Mouse (Mus musculus) CH12.LX (cell line): ENCODE measurements around the gene Spag8. TPM values are rescaled to one million over a fixed set of nuclear protein-coding genes. Genes with fewer than 3 reads are reported as not detected.

Experiments used
- DNase-seq: peaks from one replicate; pipeline ENCODE4 v3.0.0-alpha.2; 2013; ENCODE audit errors: extremely low read depth
- H3K27ac ChIP-seq: 2 replicates; pipeline ENCODE4 v1.5.1; 2012; ENCODE audit warnings: low read depth, mild to moderate bottlenecking, control low read depth, moderate library complexity; ENCODE audit not compliant: insufficient read depth
- H3K27me3 ChIP-seq: replicated peaks from 2 replicates; pipeline ENCODE3; 2012; ENCODE audit warnings: inconsistent platforms
- H3K36me3 ChIP-seq, 2 experiments: replicated peaks in 1 of 2; 2 replicates each; pipeline versions ENCODE3 to v1.6.1; 2012; ENCODE audit warnings: inconsistent platforms in 1 of 2, low read length in 1 of 2, mild to moderate bottlenecking in 1 of 2, mixed read lengths in 1 of 2, moderate library complexity in 1 of 2; ENCODE audit not compliant: control insufficient read depth in 1 of 2, insufficient read depth in 1 of 2
- H3K4me1 ChIP-seq, 2 experiments: 2 replicates each; pipeline ENCODE4 v1.6.1; 2012; ENCODE audit warnings: inconsistent platforms in 1 of 2, moderate library complexity in 1 of 2; ENCODE audit not compliant: insufficient read depth in 2 of 2, control insufficient read depth in 1 of 2
- H3K4me2 ChIP-seq: 2 replicates; pipeline ENCODE4 v1.6.1; 2012; ENCODE audit warnings: low read depth, mild to moderate bottlenecking, control low read depth; ENCODE audit not compliant: poor library complexity, insufficient read depth, severe bottlenecking
- H3K4me3 ChIP-seq, 3 experiments: fragments of 150-350 bp in 1 of 3; sonication (generic) in 1 of 3; replicated peaks in 1 of 3; 2 replicates each; pipeline versions ENCODE3 to v1.5.1; 2011 to 2012; ENCODE audit warnings: low read depth in 2 of 3, low read length in 2 of 3, mild to moderate bottlenecking in 2 of 3, moderate library complexity in 2 of 3, control low read depth in 1 of 3, improper control_type of control experiment in 1 of 3, inconsistent platforms in 1 of 3, mixed read lengths in 1 of 3; ENCODE audit not compliant: poor library complexity in 1 of 3
- H3K79me2 ChIP-seq: replicated peaks from 2 replicates; pipeline ENCODE4 v1.6.1; 2012; ENCODE audit warnings: mild to moderate bottlenecking, moderate library complexity; ENCODE audit not compliant: control insufficient read depth, poor library complexity, insufficient read depth, severe bottlenecking; ENCODE audit errors: extremely low read depth
- H3K9ac ChIP-seq: 2 replicates; pipeline ENCODE4 v1.6.1; 2012; ENCODE audit warnings: low read depth, mild to moderate bottlenecking, control low read depth, moderate library complexity; ENCODE audit not compliant: insufficient read depth
- H3K9me3 ChIP-seq: replicated peaks from 2 replicates; pipeline ENCODE3; 2012; ENCODE audit warnings: low read length, inconsistent platforms, mixed read lengths
- BHLHE40 ChIP-seq: IDR thresholded peaks from 2 replicates; pipeline ENCODE4 v1.6.1; 2011; ENCODE audit warnings: mild to moderate bottlenecking, low read depth, low read length, improper control_type of control experiment
- E2F4 ChIP-seq: IDR thresholded peaks from 2 replicates; pipeline ENCODE4 v1.6.1; 2011; ENCODE audit warnings: low read depth, low read length, improper control_type of control experiment; ENCODE audit not compliant: insufficient replicate concordance
- EP300 ChIP-seq: IDR thresholded peaks from 2 replicates; pipeline ENCODE4 v1.6.1; 2011; ENCODE audit warnings: low read length, improper control_type of control experiment
- ETS1 ChIP-seq: conservative IDR thresholded peaks from 2 replicates; pipeline ENCODE4 v1.6.1; 2012; ENCODE audit warnings: low read depth, mild to moderate bottlenecking, inconsistent platforms, low read length, improper control_type of control experiment, moderate library complexity
- GABPA ChIP-seq: IDR thresholded peaks from 2 replicates; pipeline ENCODE4 v1.6.1; 2012; ENCODE audit warnings: low read depth, low read length, improper control_type of control experiment, inconsistent platforms; ENCODE audit not compliant: insufficient replicate concordance
- HCFC1 ChIP-seq: IDR thresholded peaks from 2 replicates; pipeline ENCODE4 v1.6.1; 2012; ENCODE audit warnings: low read depth, mild to moderate bottlenecking, inconsistent platforms, low read length, improper control_type of control experiment
- IRF4 ChIP-seq: IDR thresholded peaks from 2 replicates; pipeline ENCODE4 v1.6.1; 2014; ENCODE audit warnings: low read depth, mild to moderate bottlenecking, inconsistent platforms, low read length, improper control_type of control experiment
- JUN ChIP-seq: IDR thresholded peaks from 2 replicates; pipeline ENCODE4 v1.6.1; 2011; ENCODE audit warnings: low read depth, mild to moderate bottlenecking, low read length, improper control_type of control experiment, moderate library complexity; ENCODE audit not compliant: insufficient read depth
- JUND ChIP-seq: conservative IDR thresholded peaks from 2 replicates; pipeline ENCODE4 v1.6.1; 2011; ENCODE audit warnings: low read depth, low read length, improper control_type of control experiment
- KAT2A ChIP-seq: IDR thresholded peaks from 2 replicates; pipeline ENCODE4 v1.6.1; 2012; ENCODE audit warnings: low read length, improper control_type of control experiment, inconsistent platforms; ENCODE audit not compliant: insufficient replicate concordance
- MAX ChIP-seq: IDR thresholded peaks from 2 replicates; pipeline ENCODE4 v1.6.1; 2011; ENCODE audit warnings: low read length, improper control_type of control experiment
- MEF2A ChIP-seq: IDR thresholded peaks from 2 replicates; pipeline ENCODE4 v1.6.1; 2014; ENCODE audit warnings: low read depth, mild to moderate bottlenecking, inconsistent platforms, low read length, improper control_type of control experiment, borderline replicate concordance
- MXI1 ChIP-seq: IDR thresholded peaks from 2 replicates; pipeline ENCODE4 v1.6.1; 2011; ENCODE audit warnings: mild to moderate bottlenecking, low read depth, low read length, improper control_type of control experiment
- MYC ChIP-seq: IDR thresholded peaks from 2 replicates; pipeline ENCODE4 v1.6.1; 2011; ENCODE audit warnings: low read depth, mild to moderate bottlenecking, improper control_type of control experiment, low read length
- NRF1 ChIP-seq: IDR thresholded peaks from 2 replicates; pipeline ENCODE4 v1.6.1; 2014; ENCODE audit warnings: low read depth, mild to moderate bottlenecking, inconsistent platforms, low read length, improper control_type of control experiment, moderate library complexity
- RAD21 ChIP-seq: IDR thresholded peaks from 2 replicates; pipeline ENCODE4 v1.6.1; 2011; ENCODE audit warnings: low read depth, mild to moderate bottlenecking, low read length, improper control_type of control experiment, moderate library complexity
- RCOR1 ChIP-seq: conservative IDR thresholded peaks from 2 replicates; pipeline ENCODE4 v1.6.1; 2012; ENCODE audit warnings: low read depth, mild to moderate bottlenecking, inconsistent platforms, low read length, improper control_type of control experiment
- SIN3A ChIP-seq: IDR thresholded peaks from 2 replicates; pipeline ENCODE4 v1.6.1; 2012; ENCODE audit warnings: low read length, improper control_type of control experiment, inconsistent platforms
- TBP ChIP-seq: conservative IDR thresholded peaks from 2 replicates; pipeline ENCODE4 v1.6.1; 2011; ENCODE audit warnings: low read depth, low read length, improper control_type of control experiment
- TCF12 ChIP-seq: IDR thresholded peaks from 2 replicates; pipeline ENCODE4 v1.6.1; 2014; ENCODE audit warnings: low read depth, mild to moderate bottlenecking, inconsistent platforms, low read length, improper control_type of control experiment
- UBTF ChIP-seq: IDR thresholded peaks from 2 replicates; pipeline ENCODE4 v1.6.1; 2012; ENCODE audit warnings: low read depth, mild to moderate bottlenecking, inconsistent platforms, low read length, improper control_type of control experiment, moderate library complexity
- USF1 ChIP-seq: IDR thresholded peaks from 2 replicates; pipeline ENCODE4 v1.6.1; 2014; ENCODE audit warnings: low read depth, mild to moderate bottlenecking, inconsistent platforms, low read length, improper control_type of control experiment
- USF2 ChIP-seq: conservative IDR thresholded peaks from 2 replicates; pipeline ENCODE4 v1.6.1; 2011; ENCODE audit warnings: low read depth, low read length, improper control_type of control experiment
- ZC3H11A ChIP-seq: IDR thresholded peaks from 2 replicates; pipeline ENCODE4 v1.6.1; 2012; ENCODE audit warnings: low read depth, mild to moderate bottlenecking, inconsistent platforms, low read length, improper control_type of control experiment
- ZMIZ1 ChIP-seq: IDR thresholded peaks from 2 replicates; pipeline ENCODE4 v1.6.1; 2012; ENCODE audit warnings: low read depth, mild to moderate bottlenecking, inconsistent platforms, low read length, improper control_type of control experiment
- ZNF384 ChIP-seq: IDR thresholded peaks from 2 replicates; pipeline ENCODE4 v1.6.1; 2012; ENCODE audit warnings: low read depth, low read length, improper control_type of control experiment, inconsistent platforms
- dilution Hi-C: fragments of 300-500 bp; cut with MboI; formaldehyde crosslinking; loops from 2 replicates; pipeline ENCODE4 v1.14.3; 2020; ENCODE audit warnings: low sequenced_read_pairs; ENCODE audit not compliant: extremely low pct_unique_long_range_greater_than_20kb, extremely low pct_ligation_motif_present
- in situ Hi-C: fragments of 300-500 bp; cut with MboI; formaldehyde crosslinking; loops from 3 replicates; pipeline ENCODE4 v1.14.3; 2019; ENCODE audit warnings: low sequenced_read_pairs, low pct_ligation_motif_present, low pct_unique_long_range_greater_than_20kb, mixed read lengths
- polyA plus RNA-seq: library from polyadenylated mRNA; unstranded; fragments of >175 nt; gene quantifications from 2 replicates; pipeline ENCODE4 v1.2.1, GENCODE M21; 2012; ENCODE audit warnings: low read depth; ENCODE audit not compliant: insufficient read length
- total RNA-seq, 2 experiments: library from RNA; depleted of rRNA; stranded (reverse); fragments of 300-350 nt in 1 of 2; fragments of >200 nt in 1 of 2; gene quantifications; 2 replicates each; pipeline ENCODE4 v1.2.3; 2012 to 2014

Spag8 gene
- total and polyA plus RNA-seq, 3 experiments, result 0.08 TPM; not detected in 2

DNA sequence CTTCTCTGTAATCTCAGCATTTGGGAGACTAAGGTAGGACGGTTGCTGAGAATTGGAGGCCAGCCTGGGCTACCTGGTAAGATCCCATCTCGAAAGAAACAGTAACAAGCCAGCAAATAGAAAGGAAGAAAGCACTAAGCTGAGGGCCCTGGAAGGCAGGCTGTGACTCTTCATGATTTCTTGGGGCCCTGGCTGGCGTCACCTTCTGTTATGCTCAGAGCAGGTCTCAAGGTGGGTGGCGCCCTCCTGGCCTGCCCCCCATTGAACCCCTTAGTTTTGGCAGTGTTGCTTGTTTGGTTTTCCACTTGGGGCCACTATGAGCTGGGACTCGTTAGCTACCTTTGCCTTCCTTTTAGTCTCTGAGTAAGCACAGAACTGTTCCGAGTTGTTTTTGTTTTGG, 16.6 kb downstream of the Spag8 start:
- Histone ChIP-seq H3K9ac (no peak overlapping the region), H3K27ac (no peak overlapping the region), H3K9me3 (no peaks in the 10 kb centered on the region), H3K27me3 (peaks cover 60% of the 10 kb centered on the region), H3K79me2 (no peaks in the 10 kb centered on the region), H3K4me1 (peaks cover 5 to 6% of the 10 kb centered on the region in 2 experiments; a peak in 1 of 4 replicates), H3K36me3 (no peaks in the 10 kb centered on the region), H3K4me2 (no peak overlapping the region), H3K4me3 (no peak overlapping the region)
- in situ Hi-C loops, result no loop called here
- DNase-seq, result no peak
- dilution Hi-C loops, result no loop called here
- TF ChIP-seq ZNF384, result no peak
- no peak for TF ChIP-seq MXI1
- no peak for TF ChIP-seq USF2
- no peak for TF ChIP-seq TCF12
- TF ChIP-seq GABPA, result no peak
- no peak for TF ChIP-seq UBTF
- TF ChIP-seq BHLHE40, result no peak
- no peak for TF ChIP-seq ZMIZ1
- TF ChIP-seq NRF1, result no peak
- TF ChIP-seq KAT2A, result no peak
- no peak for TF ChIP-seq SIN3A
- TF ChIP-seq E2F4, result no peak
- no peak for TF ChIP-seq IRF4
- no peak for TF ChIP-seq RAD21
- no peak for TF ChIP-seq ETS1
- no peak for TF ChIP-seq MAX
- TF ChIP-seq HCFC1, result no peak
- no peak for TF ChIP-seq ZC3H11A

DNA sequence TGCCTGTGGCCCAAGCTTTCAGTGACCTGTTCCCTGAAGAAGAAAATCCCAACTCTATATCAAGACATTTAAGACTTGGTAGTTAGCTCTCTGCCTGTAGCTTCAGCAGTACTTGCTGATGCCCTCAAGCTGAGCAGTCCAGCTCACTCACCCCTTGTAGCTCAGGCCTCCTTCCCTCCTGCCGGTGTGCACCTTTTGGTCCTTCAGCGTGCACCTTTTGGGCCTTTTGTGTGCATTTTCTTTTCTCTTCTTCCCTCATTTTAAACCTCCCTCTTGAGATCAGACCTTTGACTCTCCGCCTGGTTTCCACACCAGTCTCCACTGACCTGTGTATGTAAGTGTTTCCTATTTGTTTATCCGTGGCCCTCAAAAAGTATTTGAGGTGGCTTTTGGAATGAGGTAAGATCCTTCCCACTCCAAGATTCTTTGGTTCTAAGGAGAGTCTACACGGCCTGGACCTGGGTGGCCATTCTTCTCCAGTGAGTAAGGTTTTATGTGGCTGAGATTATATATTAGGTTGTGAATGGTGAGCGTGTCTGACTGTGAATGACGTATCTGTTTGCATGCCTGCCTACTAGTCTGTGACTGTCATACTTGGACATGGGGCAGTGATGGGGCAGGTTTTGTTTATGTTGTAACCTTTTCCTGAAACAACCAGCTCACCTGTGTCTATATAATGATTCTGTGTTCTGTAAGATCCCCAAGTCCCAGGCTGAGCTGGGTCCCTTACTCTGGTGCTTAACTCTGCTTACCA, 18.6 kb downstream of the Spag8 start:
- no peaks in the 10 kb centered on the region for H3K9me3 ChIP-seq
- no peak for TF ChIP-seq MAX
- TF ChIP-seq IRF4, result no peak
- TF ChIP-seq ZC3H11A, result no peak
- TF ChIP-seq RCOR1, result no peak
- no peak for TF ChIP-seq USF2
- TF ChIP-seq EP300, result no peak
- no peak for TF ChIP-seq TBP
- no peak for TF ChIP-seq MYC
- no peak for TF ChIP-seq JUN
- no peak for TF ChIP-seq JUND
- no peak for TF ChIP-seq SIN3A
- no peak for TF ChIP-seq USF1
- no peak for TF ChIP-seq TCF12
- TF ChIP-seq RAD21, result no peak
- no peak for TF ChIP-seq MEF2A
- in situ Hi-C loops, result no loop called here
- H3K36me3 ChIP-seq, result no peaks in the 10 kb centered on the region
- no peaks in the 10 kb centered on the region for H3K79me2 ChIP-seq
- H3K27me3 ChIP-seq, result peaks cover 69% of the 10 kb centered on the region
- no peak overlapping the region for H3K27ac ChIP-seq
- no peak overlapping the region for H3K4me2 ChIP-seq
- H3K4me3 ChIP-seq, result no peak overlapping the region
- H3K9ac ChIP-seq, result no peak overlapping the region
- no peak for DNase-seq
- dilution Hi-C loops, result no loop called here
- H3K4me1 ChIP-seq, result peaks cover 5 to 6% of the 10 kb centered on the region in 2 experiments; a peak in 1 of 4 replicates
